Mouse (Mus musculus) cerebellum, postnatal 36 days (tissue): ENCODE results near the gene Itpkb.

ENCODE experiments used
- DNase-seq, 2 experiments: peaks; one replicate each; pipeline ENCODE4 v3.0.0; 2021 to 2022; ENCODE audit warnings: mixed read lengths in 2 of 2

Itpkb gene

DNA sequence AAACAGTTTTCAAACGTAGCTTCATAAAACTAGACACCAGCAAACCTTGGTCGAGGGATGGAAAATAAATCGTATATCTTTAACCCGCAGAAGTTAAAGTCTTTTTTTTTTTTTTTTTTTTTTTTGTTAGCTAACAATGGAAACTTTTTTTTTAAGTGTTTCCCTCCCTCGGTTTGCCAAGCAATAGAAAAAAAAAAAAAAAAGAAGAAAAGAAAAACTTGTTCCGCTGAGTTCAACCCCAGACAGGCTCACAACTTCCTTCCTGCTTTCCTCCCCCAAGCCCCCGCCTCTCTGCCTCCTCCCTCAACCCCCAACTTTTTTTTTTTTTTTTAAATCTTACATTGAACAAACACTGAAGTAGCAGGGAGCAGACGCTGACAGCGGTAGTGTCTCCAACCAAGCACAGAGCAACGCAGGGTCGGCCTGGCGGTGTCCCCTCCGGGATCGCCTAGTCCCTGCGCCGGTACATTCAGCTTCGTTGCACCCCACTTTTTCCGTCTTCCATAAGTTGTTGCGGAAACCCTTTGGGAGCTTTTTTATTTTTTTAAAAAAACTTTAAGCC lies at the start of gene Itpkb:
TSS of gene Itpkb (plus strand) at position 341 of the 562 bp plus-strand sequence.
- DNase-seq = peak in 1 of 2 experiments; percentile 36

- no peak for DNase-seq
These were observed 47.7 kb upstream of the Itpkb start for GRCm38 (mm10) chr1:180282581-180282980.

DNA sequence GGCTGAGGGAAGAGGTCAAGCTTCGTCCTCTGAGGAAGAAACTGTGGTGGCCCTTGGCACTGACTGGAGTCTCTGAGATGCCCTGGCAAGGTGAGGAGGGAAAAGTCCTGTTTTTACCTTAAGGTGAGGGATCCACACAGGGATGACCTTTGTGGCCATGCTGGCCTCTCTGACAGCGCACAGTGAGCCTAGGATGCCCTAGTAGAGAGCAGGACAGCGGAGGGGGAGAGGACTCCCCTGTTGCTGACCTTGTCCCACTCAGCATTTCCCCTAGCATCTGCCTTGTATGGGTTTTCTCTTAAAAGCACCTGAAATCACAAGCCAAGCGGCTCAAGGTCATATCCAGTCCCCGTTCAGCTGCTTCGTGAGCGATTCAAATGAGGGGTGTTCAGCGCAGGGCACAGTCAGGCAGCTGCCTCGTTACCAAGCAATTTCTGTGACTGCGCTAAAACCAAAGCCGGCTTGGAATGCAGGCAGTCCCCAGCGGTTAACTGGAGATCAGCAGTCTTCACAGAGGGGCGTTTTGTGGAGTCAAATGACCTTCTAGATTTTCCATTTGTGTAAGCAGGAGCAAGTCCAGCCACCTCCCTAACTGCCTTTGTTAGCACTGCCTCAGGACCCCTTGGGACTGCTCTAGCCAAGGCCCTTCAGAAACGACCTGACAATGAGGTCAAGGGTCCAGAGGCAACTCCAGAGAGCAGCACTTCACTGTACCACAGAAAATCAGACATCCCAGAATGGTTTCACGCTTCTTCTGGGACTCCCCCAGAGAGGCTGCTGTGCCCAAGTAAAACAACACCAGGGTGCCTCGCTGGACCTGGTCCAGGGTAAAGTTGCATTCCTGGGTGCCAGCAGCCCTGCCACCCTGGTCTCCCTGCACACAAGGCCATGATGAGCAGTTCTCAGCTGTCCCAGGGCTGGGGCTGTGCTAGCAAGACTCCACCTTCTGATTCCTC lies 46.2 kb upstream of the Itpkb start:
- DNase-seq = no peak

- DNase-seq = no peak
These were observed 44.0 kb upstream of the Itpkb start for GRCm38 (mm10) chr1:180286081-180286831.

GRCm38 (mm10) chr1:180288227-180288626 lies 42.1 kb upstream of the Itpkb start:
- no peak for DNase-seq

DNA sequence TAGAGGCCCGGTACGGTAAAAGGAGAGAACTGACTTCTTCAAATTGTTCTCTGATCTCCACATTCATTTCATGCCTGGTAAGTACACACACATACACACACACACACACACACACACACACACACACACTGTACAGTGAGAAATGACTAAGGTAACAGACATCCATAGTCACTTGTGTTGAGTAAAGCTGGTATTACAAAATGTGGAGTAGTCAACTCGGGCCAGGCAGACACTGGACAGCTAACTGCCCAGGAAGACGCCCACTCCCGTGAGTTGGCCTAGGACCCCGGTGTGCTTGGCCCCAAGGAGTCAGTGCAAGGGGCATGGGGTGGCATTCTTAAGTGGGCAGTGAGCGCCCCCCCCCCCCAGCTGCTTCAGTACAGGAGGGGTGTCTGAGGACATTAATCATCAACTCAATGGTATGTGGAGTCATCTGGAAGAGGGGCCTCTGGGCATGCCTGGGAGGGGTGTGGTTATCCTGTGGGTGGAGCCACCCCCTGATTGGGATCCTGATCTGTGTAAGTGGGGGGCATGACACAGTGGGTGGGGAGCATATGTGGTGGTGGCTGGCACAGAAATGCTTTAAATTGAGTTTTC lies 41.3 kb upstream of the Itpkb start:
- DNase-seq = no peak

DNA sequence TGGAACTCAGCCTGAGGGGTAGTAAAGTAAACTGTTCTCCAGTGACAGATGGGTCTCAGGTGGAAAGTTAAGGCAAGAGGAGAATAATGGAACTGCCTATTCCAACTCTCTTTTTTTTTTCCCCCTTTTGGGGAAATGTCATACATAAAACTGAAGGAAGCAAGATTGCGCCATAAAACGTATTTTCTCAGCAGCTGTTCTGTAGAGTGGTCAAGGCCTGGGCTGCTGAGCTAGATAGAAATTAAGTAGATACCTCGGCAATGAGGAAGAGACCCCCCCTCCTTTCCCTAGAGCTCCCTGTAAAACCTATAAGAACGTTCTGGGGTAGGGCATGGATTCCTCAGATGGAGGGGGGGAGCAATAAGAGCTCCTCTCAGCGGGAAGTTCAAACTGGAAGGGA lies 40.5 kb upstream of the Itpkb start:
- no peak for DNase-seq

GRCm38 (mm10) chr1:180290358-180290757 lies 39.9 kb upstream of the Itpkb start:
- no peak for DNase-seq

- no peak for DNase-seq
These were observed 34.2 kb upstream of the Itpkb start for GRCm38 (mm10) chr1:180296088-180296487.

GRCm38 (mm10) chr1:180299697-180300096 lies 30.6 kb upstream of the Itpkb start:
- DNase-seq = no peak

DNA sequence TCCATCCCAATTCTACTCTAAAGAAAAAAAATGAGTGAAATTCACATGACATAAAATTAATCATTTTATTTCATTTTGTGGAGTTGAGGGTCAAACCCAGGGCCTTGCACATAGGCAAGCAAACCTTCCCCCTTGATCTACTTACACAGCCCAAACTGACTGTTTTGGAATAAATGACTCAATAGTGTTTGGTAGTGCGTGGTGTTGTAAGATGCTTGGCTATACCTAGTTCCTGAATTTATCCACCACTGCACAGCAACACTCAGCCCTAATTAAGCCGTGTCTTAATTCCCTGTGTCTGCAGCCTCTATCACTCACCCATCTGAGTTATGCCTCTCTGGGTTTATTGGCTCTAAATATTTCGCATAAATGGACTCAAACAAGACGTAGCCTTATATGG lies 30.0 kb upstream of the Itpkb start:
- DNase-seq = no peak

DNA sequence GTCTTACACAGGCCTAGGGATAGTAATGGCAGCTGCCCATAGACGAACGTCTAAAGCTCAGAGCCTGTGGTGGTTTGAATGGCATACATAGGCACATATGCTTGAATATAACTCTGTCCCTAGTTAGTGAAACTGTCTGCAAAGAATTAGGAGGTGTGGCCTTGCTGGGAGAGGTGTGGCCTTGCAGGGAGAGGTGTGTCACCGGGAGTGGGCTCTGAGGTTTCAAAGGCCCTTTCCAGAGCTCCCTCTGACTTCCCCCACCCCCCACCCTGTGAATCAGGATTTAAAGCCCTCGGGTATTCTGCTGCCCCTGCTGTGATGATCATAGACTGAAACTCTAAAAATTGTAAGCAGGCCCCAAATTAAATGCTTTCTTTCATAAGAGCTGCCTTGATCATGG lies 29.3 kb upstream of the Itpkb start:
- DNase-seq = no peak

GRCm38 (mm10) chr1:180302253-180303120 lies 27.8 kb upstream of the Itpkb start:
- no peak for DNase-seq

DNA sequence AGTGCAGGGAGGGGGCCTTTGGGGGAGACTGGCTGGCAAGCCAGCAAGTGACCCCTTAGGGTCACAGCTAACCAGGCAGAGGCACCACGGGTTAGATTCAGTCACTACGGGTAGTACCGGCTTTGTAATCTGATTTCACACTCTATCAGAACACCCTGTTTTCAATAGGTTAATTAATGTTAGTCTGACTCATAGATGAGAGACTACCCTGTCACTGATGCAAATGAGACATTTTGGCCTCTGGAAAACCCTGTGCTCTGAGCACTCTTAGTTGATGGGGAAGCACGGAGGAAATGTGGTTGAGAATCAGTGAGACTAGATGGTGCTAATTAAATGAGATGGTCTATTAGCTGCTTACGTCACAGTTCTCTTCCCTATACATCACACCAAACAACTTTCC lies 26.7 kb upstream of the Itpkb start:
- DNase-seq = no peak

DNA sequence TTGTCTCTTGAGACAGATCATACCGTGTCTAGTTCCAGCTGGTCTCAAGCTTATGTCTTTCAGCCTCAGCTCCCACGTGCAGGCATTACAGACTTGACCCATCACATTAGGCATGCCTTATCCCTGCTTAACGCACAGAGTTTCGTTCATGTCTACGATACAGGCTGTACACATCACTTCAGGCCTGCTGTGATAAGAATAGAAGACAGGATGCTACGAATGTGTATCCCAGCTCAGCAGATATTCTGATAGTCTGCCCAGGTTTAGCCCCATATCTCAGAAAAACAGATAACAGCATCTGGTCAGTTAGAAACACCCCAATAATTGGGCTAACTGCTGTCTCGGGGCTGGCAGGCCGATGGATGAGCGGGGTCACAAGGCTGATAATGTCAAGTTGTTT lies 23.4 kb upstream of the Itpkb start:
- no peak for DNase-seq

GRCm38 (mm10) chr1:180307661-180308060 lies 22.6 kb upstream of the Itpkb start:
- no peak for DNase-seq

- DNase-seq = no peak
These were observed 21.4 kb upstream of the Itpkb start for GRCm38 (mm10) chr1:180308897-180309296.

DNA sequence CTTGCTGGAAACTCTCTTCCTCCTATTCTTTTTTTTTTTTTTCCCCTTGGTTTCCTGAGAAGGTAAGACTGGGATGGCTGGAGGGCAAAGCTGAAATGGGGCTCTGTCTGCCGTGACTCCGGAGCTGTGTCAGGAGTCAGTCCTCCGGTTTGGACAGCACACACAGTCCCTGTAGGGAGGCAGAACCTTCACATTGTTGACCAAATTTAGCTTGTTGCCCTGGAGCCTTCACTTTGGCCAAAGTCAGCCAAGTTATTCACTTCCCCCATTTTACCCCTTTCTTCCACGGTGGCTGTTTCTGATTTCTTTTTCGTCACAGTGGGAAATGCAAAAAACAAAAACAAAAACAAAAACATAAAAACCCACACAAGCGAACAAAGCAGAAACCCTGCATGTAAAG lies 18.0 kb upstream of the Itpkb start:
- DNase-seq = no peak

- peak; percentile 55 to 67 for DNase-seq
These were observed 17.4 kb upstream of the Itpkb start for GRCm38 (mm10) chr1:180312792-180313311.

- DNase-seq = peak; percentile 62 to 63
These were observed 16.5 kb upstream of the Itpkb start for GRCm38 (mm10) chr1:180313517-180314440.

GRCm38 (mm10) chr1:180314641-180315040 lies 15.6 kb upstream of the Itpkb start:
- DNase-seq = no peak
